Mouse (Mus musculus): ENCODE measurements at regions not wholly inside any gene's neighbourhood (a gene's known extent, or its start where the extent isn't known, plus 50 kb on each side); places are given as distances from the start of the nearest gene placed in this dataset.

DNA sequence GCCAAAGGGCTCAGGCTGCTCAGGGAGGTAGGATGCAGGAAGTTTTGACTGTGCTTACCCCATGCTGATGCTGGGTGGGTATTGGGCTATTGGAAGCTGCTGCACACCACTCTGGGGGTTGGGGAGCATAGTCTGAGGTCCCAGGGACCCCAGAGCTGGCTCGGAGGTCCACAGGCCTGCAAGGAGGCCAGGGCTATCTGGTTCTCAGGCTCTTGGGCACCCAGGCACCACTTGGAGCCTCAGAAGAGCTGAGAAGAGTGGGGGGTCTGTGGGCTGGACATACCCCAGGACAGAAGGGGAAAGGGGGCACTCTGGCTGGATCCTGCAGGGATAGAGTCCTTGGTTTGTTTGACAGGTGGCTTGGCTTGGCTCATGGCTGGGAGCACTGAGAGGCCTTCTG lies 80.8 kb upstream of the Lcn4 start:
- TF ChIP-seq CTCF (IDR thresholded peaks at IDR 0.05; ENCODE audit: low read depth, low read length) (no peak), POLR2A (IDR thresholded peaks at IDR 0.05; ENCODE audit: extremely low read depth, insufficient read depth, low read length) (no peak)
